Mouse (Mus musculus): ENCODE measurements around the gene Paqr4. TPM values are rescaled to one million over a fixed set of nuclear protein-coding genes. Genes with fewer than 3 reads are reported as not detected.
A peak's percentile ranks its signal among the peaks of the same experiment; 100 is the strongest.

The Paqr4 gene
- polyA plus RNA-seq, 1 experiment, result 6.4 TPM

GRCm38 (mm10) chr17:23705525-23706104, 35.1 kb downstream of the Paqr4 start:
- H3K4me1 ChIP-seq (ENCODE audit: control insufficient read depth, insufficient read depth, low read length), result no peaks in the 10 kb centered on the region
- H3K27ac ChIP-seq (ENCODE audit: control insufficient read depth, insufficient read depth, low read depth, low read length, poor library complexity), result no peak overlapping the region
- WGBS, result 76% methylated on average over 7 of the region's 7 CpGs
- no peak for TF ChIP-seq POLR2A (IDR thresholded peaks at IDR 0.05; ENCODE audit: borderline replicate concordance, control insufficient read depth, low read depth, low read length)
- TF ChIP-seq CTCF (IDR thresholded peaks at IDR 0.05; ENCODE audit: control insufficient read depth, insufficient read depth, low read length), result no peak
- no peak overlapping the region for H3K4me3 ChIP-seq (replicated peaks; ENCODE audit: control insufficient read depth, low read depth, low read length)

- 69% methylated on average over 7 of the region's 7 CpGs for WGBS
- TF ChIP-seq CTCF (IDR thresholded peaks at IDR 0.05; ENCODE audit: control insufficient read depth, insufficient read depth, low read length), result no peak
- no peak for TF ChIP-seq POLR2A (IDR thresholded peaks at IDR 0.05; ENCODE audit: borderline replicate concordance, control insufficient read depth, low read depth, low read length)
- Histone ChIP-seq H3K27ac (ENCODE audit: control insufficient read depth, insufficient read depth, low read depth, low read length, poor library complexity) (no peak overlapping the region), H3K4me1 (ENCODE audit: control insufficient read depth, insufficient read depth, low read length) (no peaks in the 10 kb centered on the region), H3K4me3 (replicated peaks; ENCODE audit: control insufficient read depth, low read depth, low read length) (no peak overlapping the region)
Measured at GRCm38 (mm10) chr17:23704741-23705140, 35.9 kb downstream of the Paqr4 start.

DNA sequence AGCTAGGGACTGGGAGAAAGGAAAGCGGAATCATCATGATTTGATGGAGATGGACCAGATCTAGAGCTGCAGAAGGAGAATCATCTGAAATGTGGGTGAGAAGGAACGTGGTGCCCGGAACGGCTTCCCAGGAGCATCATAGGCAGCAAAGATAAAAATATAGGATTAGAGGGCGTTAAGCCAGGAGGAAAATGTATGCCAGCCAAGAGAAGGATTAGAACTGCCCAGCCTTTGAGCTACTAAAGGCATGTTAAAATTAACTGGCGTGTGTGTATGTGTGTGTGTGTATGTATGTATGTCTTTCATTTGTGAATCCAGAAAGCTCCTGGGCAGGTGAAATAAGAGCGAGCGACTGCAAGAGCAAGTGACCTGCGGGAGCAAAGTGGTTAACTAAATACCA, 37.4 kb downstream of the Paqr4 start:
- no peaks in the 10 kb centered on the region for H3K4me1 ChIP-seq (ENCODE audit: control insufficient read depth, insufficient read depth, low read length)
- 85% methylated on average over 9 of the region's 9 CpGs for WGBS
- TF ChIP-seq POLR2A (IDR thresholded peaks at IDR 0.05; ENCODE audit: borderline replicate concordance, control insufficient read depth, low read depth, low read length), result no peak
- no peak for TF ChIP-seq CTCF (IDR thresholded peaks at IDR 0.05; ENCODE audit: control insufficient read depth, insufficient read depth, low read length)
- H3K27ac ChIP-seq (ENCODE audit: control insufficient read depth, insufficient read depth, low read depth, low read length, poor library complexity), result no peak overlapping the region
- H3K4me3 ChIP-seq (replicated peaks; ENCODE audit: control insufficient read depth, low read depth, low read length), result no peak overlapping the region

- Histone ChIP-seq H3K27ac (ENCODE audit: control insufficient read depth, insufficient read depth, low read depth, low read length, poor library complexity) (no peak overlapping the region; the same call in 1 of the 2 replicates), H3K4me1 (ENCODE audit: control insufficient read depth, insufficient read depth, low read length) (no peaks in the 10 kb centered on the region), H3K4me3 (replicated peaks; ENCODE audit: control insufficient read depth, low read depth, low read length) (peak overlapping the region; percentile 43)
- TF ChIP-seq CTCF (IDR thresholded peaks at IDR 0.05; ENCODE audit: control insufficient read depth, insufficient read depth, low read length), result peak; percentile 58
- no peak for TF ChIP-seq POLR2A (IDR thresholded peaks at IDR 0.05; ENCODE audit: borderline replicate concordance, control insufficient read depth, low read depth, low read length)
- WGBS, result 1% methylated on average over 28 of the region's 28 CpGs
Measured at GRCm38 (mm10) chr17:23700079-23700478, 40.6 kb downstream of the Paqr4 start.

GRCm38 (mm10) chr17:23699131-23700077, 41.3 kb downstream of the Paqr4 start:
- TF ChIP-seq POLR2A (IDR thresholded peaks at IDR 0.05; ENCODE audit: borderline replicate concordance, control insufficient read depth, low read depth, low read length) (no peak), CTCF (IDR thresholded peaks at IDR 0.05; ENCODE audit: control insufficient read depth, insufficient read depth, low read length) (no peak)
- Histone ChIP-seq H3K4me3 (replicated peaks; ENCODE audit: control insufficient read depth, low read depth, low read length) (peak overlapping the region; percentile 43), H3K4me1 (ENCODE audit: control insufficient read depth, insufficient read depth, low read length) (no peaks in the 10 kb centered on the region), H3K27ac (ENCODE audit: control insufficient read depth, insufficient read depth, low read depth, low read length, poor library complexity) (no peak overlapping the region; the same call in 1 of the 2 replicates)
- 3% methylated on average over 99 of the region's 101 CpGs for WGBS

GRCm38 (mm10) chr17:23695801-23696200, 44.9 kb downstream of the Paqr4 start:
- WGBS, result 60% methylated on average over 3 of the region's 3 CpGs
- Histone ChIP-seq H3K4me3 (replicated peaks; ENCODE audit: control insufficient read depth, low read depth, low read length) (no peak overlapping the region), H3K27ac (ENCODE audit: control insufficient read depth, insufficient read depth, low read depth, low read length, poor library complexity) (no peak overlapping the region), H3K4me1 (ENCODE audit: control insufficient read depth, insufficient read depth, low read length) (no peaks in the 10 kb centered on the region)
- TF ChIP-seq POLR2A (IDR thresholded peaks at IDR 0.05; ENCODE audit: borderline replicate concordance, control insufficient read depth, low read depth, low read length), result no peak
- TF ChIP-seq CTCF (IDR thresholded peaks at IDR 0.05; ENCODE audit: control insufficient read depth, insufficient read depth, low read length), result no peak

- H3K4me3 ChIP-seq (replicated peaks; ENCODE audit: control insufficient read depth, low read depth, low read length), result no peak overlapping the region
- no peak overlapping the region for H3K27ac ChIP-seq (ENCODE audit: control insufficient read depth, insufficient read depth, low read depth, low read length, poor library complexity)
- TF ChIP-seq POLR2A (IDR thresholded peaks at IDR 0.05; ENCODE audit: borderline replicate concordance, control insufficient read depth, low read depth, low read length), result no peak
- no peak for TF ChIP-seq CTCF (IDR thresholded peaks at IDR 0.05; ENCODE audit: control insufficient read depth, insufficient read depth, low read length)
- 56% methylated on average over 1 of the region's 1 CpGs for WGBS
- no peaks in the 10 kb centered on the region for H3K4me1 ChIP-seq (ENCODE audit: control insufficient read depth, insufficient read depth, low read length)
Measured at GRCm38 (mm10) chr17:23694491-23694890, 46.2 kb downstream of the Paqr4 start.

Other genes starting within 250 kb of the Paqr4 start
- 3.6 and 4.3 TPM in 2 replicates for gene Zfp213, start 176.6 kb downstream of the Paqr4 start, polyA plus RNA-seq (2011; ENCODE audit: insufficient read depth, insufficient read length, low replicate concordance, missing spikeins)
- not detected in 2 replicates for gene Zfp13, start 141.4 kb downstream of the Paqr4 start, polyA plus RNA-seq (2011; ENCODE audit: insufficient read depth, insufficient read length, low replicate concordance, missing spikeins)
- gene Zscan10, start 140.0 kb downstream of the Paqr4 start, polyA plus RNA-seq (2011; ENCODE audit: insufficient read depth, insufficient read length, low replicate concordance, missing spikeins), result 4.2 TPM in 1 of 2 replicates, not detected in the other
- 4.8 and 18.0 TPM in 2 replicates for gene Mmp25, start 95.6 kb downstream of the Paqr4 start, polyA plus RNA-seq (2011; ENCODE audit: insufficient read depth, insufficient read length, low replicate concordance, missing spikeins)
- 0.66 and 2.2 TPM in 2 replicates for gene Bicdl2, start 80.4 kb downstream of the Paqr4 start, polyA plus RNA-seq (2011; ENCODE audit: insufficient read depth, insufficient read length, low replicate concordance, missing spikeins)
- gene Hcfc1r1, start 67.3 kb downstream of the Paqr4 start, polyA plus RNA-seq (2011; ENCODE audit: insufficient read depth, insufficient read length, low replicate concordance, missing spikeins), result 28.3 and 54.3 TPM in 2 replicates
- 15.1 and 27.9 TPM in 2 replicates for gene Thoc6, start 67.0 kb downstream of the Paqr4 start, polyA plus RNA-seq (2011; ENCODE audit: insufficient read depth, insufficient read length, low replicate concordance, missing spikeins)
- gene Tnfrsf12a, start 63.4 kb downstream of the Paqr4 start, polyA plus RNA-seq (2011; ENCODE audit: insufficient read depth, insufficient read length, low replicate concordance, missing spikeins), result 18.0 TPM in 1 of 2 replicates, not detected in the other
- gene Cldn6, start 61.6 kb downstream of the Paqr4 start, polyA plus RNA-seq (2011; ENCODE audit: insufficient read depth, insufficient read length, low replicate concordance, missing spikeins), result 4.2 TPM in 1 of 2 replicates, not detected in the other
- not detected in 2 replicates for gene Cldn9, start 56.8 kb downstream of the Paqr4 start, polyA plus RNA-seq (2011; ENCODE audit: insufficient read depth, insufficient read length, low replicate concordance, missing spikeins)
- 0.90 and 3.5 TPM in 2 replicates for gene 1520401A03Rik, start 18.1 kb downstream of the Paqr4 start, polyA plus RNA-seq (2011; ENCODE audit: insufficient read depth, insufficient read length, low replicate concordance, missing spikeins)
- gene Pkmyt1, start 14.5 kb downstream of the Paqr4 start, polyA plus RNA-seq (2011; ENCODE audit: insufficient read depth, insufficient read length, low replicate concordance, missing spikeins), result 48.5 and 85.5 TPM in 2 replicates
- gene Kremen2, start 5.0 kb upstream of the Paqr4 start, polyA plus RNA-seq (2011; ENCODE audit: insufficient read depth, insufficient read length, low replicate concordance, missing spikeins), result not detected in 2 replicates
- gene Flywch1, start 30.7 kb upstream of the Paqr4 start, polyA plus RNA-seq (2011; ENCODE audit: insufficient read depth, insufficient read length, low replicate concordance, missing spikeins), result 5.5 and 11.2 TPM in 2 replicates
- gene Flywch2, start 45.2 kb upstream of the Paqr4 start, polyA plus RNA-seq (2011; ENCODE audit: insufficient read depth, insufficient read length, low replicate concordance, missing spikeins), result not detected in 2 replicates
- gene Srrm2, start 49.7 kb upstream of the Paqr4 start, polyA plus RNA-seq (2011; ENCODE audit: insufficient read depth, insufficient read length, low replicate concordance, missing spikeins), result 328 and 487 TPM in 2 replicates
- 185 and 239 TPM in 2 replicates for gene Elob, start 88.3 kb upstream of the Paqr4 start, polyA plus RNA-seq (2011; ENCODE audit: insufficient read depth, insufficient read length, low replicate concordance, missing spikeins)
- gene Prss33, start 95.2 kb upstream of the Paqr4 start, polyA plus RNA-seq (2011; ENCODE audit: insufficient read depth, insufficient read length, low replicate concordance, missing spikeins), result not detected in 2 replicates
- gene Prss32, start 103.0 kb upstream of the Paqr4 start, polyA plus RNA-seq (2011; ENCODE audit: insufficient read depth, insufficient read length, low replicate concordance, missing spikeins), result not detected in 2 replicates
- not detected in 2 replicates for gene Prss41, start 103.3 kb upstream of the Paqr4 start, polyA plus RNA-seq (2011; ENCODE audit: insufficient read depth, insufficient read length, low replicate concordance, missing spikeins)
- not detected in 2 replicates for gene Prss21, start 127.2 kb upstream of the Paqr4 start, polyA plus RNA-seq (2011; ENCODE audit: insufficient read depth, insufficient read length, low replicate concordance, missing spikeins)
- not detected in 2 replicates for gene Dcpp1, start 140.0 kb upstream of the Paqr4 start, polyA plus RNA-seq (2011; ENCODE audit: insufficient read depth, insufficient read length, low replicate concordance, missing spikeins)
- not detected in 2 replicates for gene Dcpp2, start 140.0 kb upstream of the Paqr4 start, polyA plus RNA-seq (2011; ENCODE audit: insufficient read depth, insufficient read length, low replicate concordance, missing spikeins)
- gene Dcpp3, start 176.6 kb upstream of the Paqr4 start, polyA plus RNA-seq (2011; ENCODE audit: insufficient read depth, insufficient read length, low replicate concordance, missing spikeins), result not detected in 2 replicates
- gene Sbp, start 200.8 kb upstream of the Paqr4 start, polyA plus RNA-seq (2011; ENCODE audit: insufficient read depth, insufficient read length, low replicate concordance, missing spikeins), result not detected in 2 replicates
- not detected in 2 replicates for gene Sbpl, start 214.4 kb upstream of the Paqr4 start, polyA plus RNA-seq (2011; ENCODE audit: insufficient read depth, insufficient read length, low replicate concordance, missing spikeins)
- gene Prss30, start 239.7 kb upstream of the Paqr4 start, polyA plus RNA-seq (2011; ENCODE audit: insufficient read depth, insufficient read length, low replicate concordance, missing spikeins), result 6.8 TPM in 1 of 2 replicates, not detected in the other

All from bone marrow, adult 2 months (tissue).